Mouse (Mus musculus): ENCODE results near the gene Zfp867.

The Zfp867 gene

GRCm38 (mm10) chr11:59472326-59472677 is at the start of gene Zfp867:
Gene Zfp867 (minus strand): TSS chr11:59472474.
- peak; percentile 76 for DNase-seq (ENCODE audit: low read depth, low spot score)

DNA sequence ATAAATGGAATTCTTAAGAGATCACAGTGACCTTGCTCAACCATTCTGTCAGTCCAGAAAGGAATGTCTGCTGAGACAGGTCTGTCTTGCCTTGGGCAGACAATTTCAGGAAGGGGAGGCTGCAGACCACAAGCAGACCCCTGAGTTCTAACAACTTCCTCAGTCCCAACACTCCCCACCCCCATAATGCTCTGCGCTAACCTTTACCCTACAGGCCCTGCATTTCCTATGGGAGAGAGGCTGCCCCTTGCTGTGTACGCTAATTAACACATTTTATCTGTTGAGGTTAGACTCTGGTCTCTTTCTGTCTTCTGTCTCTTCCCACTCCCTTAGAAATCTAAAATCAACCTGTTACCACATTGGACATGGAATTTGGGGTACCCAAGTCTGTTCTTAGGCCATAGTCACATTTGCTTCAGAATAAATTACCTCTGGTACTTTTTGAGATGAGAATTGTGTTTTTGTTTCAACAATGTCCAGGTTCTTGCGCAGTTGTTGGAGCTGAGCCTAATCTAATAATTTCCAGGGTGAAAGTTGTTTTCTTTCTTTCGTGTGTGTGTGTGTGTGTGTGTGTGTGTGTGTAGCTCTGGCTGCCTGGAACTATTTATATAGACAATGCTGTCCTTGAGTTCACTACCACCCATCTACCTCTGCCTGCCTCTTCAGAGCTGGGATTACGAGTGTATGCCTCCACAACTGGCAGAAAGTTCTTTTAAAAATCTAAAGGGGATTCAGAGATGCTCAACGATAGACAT is 47.6 kb upstream of the Zfp867 start:
- no peak for DNase-seq (ENCODE audit: low read depth, low spot score)

- no peak for DNase-seq (ENCODE audit: low read depth, low spot score)
Observed at GRCm38 (mm10) chr11:59518226-59518625, 46.0 kb upstream of the Zfp867 start.

- DNase-seq (ENCODE audit: low read depth, low spot score) = no peak
Observed at GRCm38 (mm10) chr11:59517441-59517840, 45.2 kb upstream of the Zfp867 start.

GRCm38 (mm10) chr11:59514789-59515188 is 42.5 kb upstream of the Zfp867 start:
- DNase-seq (ENCODE audit: low read depth, low spot score) = no peak

DNA sequence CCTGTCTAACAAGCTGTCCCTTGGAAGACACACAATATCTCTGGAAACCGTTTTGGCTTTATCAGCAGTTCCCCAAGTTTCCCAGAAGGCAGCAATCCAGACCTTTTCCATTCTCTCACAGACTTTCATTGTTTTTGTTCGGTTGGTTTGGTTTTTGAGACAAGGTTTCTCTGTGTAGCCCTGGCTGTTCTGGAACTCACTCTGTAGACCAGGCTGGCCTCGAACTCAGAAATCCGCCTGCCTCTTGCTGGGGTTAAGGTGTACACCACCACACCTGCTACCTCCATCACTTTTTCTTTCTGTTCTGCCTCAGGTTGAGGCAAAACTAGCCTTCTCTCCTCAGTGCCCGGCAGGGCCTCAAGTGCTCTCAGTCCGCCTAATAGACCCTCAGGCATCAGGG is 42.1 kb upstream of the Zfp867 start:
- DNase-seq (ENCODE audit: low read depth, low spot score) = no peak

DNA sequence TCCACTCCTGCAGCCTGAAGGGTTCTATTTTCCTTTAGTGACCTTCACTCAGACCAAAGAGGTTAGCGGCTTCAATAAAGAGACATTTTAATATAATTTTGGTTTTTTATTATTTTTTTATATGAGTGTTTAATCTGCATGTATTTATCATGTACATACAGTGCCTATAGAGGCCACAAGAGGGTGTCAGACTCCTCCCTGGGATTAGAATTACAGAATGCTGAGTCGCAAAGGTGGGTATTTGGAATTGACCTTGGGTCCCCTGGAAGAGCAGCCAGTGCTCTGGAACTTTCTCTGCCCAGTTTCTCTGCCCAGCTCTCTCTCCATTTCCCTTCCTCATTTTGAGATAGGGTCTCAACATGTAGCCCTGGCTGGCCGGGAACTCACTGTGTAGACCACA is 41.3 kb upstream of the Zfp867 start:
- DNase-seq (ENCODE audit: low read depth, low spot score) = no peak

DNA sequence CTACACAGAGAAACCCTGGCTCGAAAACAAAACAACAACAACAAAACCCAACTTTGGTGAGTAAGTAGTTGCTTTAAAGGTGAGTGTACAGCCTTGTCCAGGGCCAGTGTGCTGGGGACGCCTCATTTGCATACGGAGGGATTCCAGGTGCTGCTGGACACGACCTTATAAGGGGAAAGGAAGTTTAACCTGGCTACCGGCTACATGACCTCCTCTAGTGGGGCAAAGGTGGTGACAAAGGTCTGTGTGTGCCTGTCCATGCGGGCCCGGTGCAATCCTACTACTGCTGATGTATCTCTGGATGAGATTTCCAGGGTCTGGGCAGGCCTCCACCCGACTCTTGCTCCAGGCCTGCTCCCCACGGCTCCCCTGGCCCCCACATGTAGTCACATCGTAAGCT is 40.5 kb upstream of the Zfp867 start:
- DNase-seq (ENCODE audit: low read depth, low spot score) = no peak

DNA sequence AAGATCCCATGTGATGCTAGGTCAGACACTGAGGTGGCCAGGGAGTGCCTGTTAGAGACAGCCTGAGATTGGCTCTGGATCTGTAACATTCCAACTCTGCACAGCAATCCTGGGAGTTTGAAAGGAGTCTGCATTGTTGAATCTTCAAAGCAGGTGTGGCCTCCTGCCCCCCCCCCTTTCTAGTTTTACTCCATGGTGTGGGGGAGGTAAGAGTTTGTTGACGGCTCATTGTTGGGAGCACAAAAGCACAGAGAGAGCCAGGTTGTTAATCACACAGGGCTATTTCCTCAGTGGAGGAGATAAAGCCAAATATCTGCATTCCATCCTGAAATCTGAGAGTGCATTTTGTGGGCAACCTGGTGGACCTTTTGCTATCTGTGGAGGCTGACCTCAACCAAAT is 39.3 kb upstream of the Zfp867 start:
- no peak for DNase-seq (ENCODE audit: low read depth, low spot score)

- DNase-seq (ENCODE audit: low read depth, low spot score) = no peak
Observed at GRCm38 (mm10) chr11:59506713-59507074, 34.4 kb upstream of the Zfp867 start.

GRCm38 (mm10) chr11:59505839-59506712 is 33.8 kb upstream of the Zfp867 start:
- DNase-seq (ENCODE audit: low read depth, low spot score) = peak; percentile 60

DNA sequence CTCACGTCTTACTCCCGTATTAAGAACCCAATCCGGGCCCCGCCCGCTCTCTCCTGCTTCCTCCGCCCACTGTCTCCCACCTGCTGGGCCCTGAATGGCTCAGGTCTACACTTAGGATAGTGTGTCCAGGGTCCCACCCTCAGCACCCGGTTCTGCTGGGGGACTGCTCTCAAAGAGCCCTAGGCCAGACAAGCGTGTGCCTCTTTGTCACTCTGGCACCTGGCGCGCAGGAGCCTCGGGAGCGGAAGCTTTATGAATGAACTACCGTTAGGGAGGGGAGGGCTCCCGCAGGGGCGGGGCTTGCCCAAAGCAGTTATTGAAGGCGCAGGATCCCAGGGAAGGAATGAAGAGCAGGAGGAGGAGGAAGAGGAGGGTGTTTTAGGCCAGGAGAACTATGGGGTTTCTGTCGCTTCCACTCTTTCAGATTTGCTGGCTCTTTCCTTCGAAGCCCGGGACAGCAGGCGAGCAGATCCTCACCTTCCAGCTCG is 33.1 kb upstream of the Zfp867 start:
- peak; percentile 47 for DNase-seq (ENCODE audit: low read depth, low spot score)

- DNase-seq (ENCODE audit: low read depth, low spot score) = no peak
Observed at GRCm38 (mm10) chr11:59501978-59502700, 29.9 kb upstream of the Zfp867 start.

DNA sequence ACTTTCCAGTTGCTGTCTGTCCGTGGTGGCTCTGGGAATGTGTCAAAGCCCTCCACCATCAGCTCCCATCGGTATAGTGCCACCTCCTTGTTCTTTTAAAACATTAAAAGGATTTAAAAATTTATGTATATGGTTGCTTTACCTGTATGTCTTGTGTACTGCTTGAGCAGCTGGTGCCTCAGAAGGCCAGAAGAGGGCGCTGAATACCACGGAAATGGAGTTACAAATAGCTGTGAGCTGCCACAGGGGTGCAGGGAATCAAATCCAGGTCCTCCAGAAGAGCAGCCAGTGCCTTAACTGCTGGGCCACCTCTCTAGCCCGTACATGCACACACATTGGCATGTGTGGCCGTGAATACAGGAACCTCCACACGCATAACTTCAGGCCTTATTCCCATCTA is 25.5 kb upstream of the Zfp867 start:
- no peak for DNase-seq (ENCODE audit: low read depth, low spot score)

GRCm38 (mm10) chr11:59496672-59497310 is 24.5 kb upstream of the Zfp867 start:
- no peak for DNase-seq (ENCODE audit: low read depth, low spot score)

DNA sequence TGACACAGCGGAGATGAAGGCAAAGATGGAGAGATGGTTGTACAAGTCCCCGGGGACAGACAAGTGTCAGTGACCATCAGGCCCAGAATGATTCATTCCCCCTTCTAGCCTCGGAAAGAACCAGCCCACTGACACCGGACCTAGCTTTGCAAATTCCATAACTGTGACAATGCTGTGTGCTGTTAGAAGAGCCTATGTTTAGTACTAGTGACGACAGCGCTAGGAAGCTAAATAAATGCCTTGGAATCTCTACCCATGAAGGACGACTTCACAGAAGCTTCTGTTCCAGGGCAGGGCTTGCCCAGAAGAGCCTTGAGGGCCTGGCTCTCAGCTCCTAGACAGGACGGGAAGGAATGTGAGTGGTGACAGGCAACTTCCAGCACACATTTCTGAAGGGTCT is 13.9 kb upstream of the Zfp867 start:
- no peak for DNase-seq (ENCODE audit: low read depth, low spot score)

DNA sequence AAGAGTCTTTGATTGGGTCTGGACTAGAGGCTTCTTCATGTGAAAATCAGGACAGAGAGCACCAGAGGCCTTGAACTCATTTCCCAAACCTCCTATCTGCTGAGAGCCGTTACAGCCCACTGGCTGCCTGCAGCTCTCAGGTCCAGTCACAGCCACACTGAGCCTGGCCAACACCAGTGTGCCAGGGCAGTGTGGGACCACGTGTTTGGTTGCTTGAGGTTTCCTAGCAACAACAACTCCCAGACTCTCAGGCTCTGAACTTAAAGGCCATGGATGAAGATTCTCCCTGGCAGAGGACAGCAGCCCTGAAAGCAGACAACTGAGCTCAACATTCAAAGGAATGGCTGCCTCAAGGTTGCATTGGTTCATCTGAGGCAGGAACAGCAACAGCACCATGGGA is 13.4 kb upstream of the Zfp867 start:
- DNase-seq (ENCODE audit: low read depth, low spot score) = no peak

DNA sequence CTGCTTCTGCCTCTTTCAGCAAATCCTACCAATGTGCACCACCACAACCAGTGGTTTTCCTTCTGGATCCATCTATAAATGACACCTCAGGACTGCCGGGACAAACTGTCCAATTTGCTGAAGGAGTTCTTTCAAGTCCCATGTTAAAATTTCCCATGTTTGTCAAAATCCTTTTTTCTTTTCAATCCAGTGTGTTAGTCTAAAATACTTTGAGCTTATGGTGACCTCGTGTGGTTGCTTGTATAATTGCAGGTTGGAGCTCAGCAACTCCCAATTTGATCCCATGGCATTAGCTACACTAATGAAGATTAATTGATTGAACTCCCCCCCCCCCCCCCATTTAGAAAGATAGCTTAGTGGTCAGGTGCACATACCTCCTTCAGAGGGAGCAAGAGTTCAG is 10.9 kb upstream of the Zfp867 start:
- DNase-seq (ENCODE audit: low read depth, low spot score) = peak; percentile 32

DNA sequence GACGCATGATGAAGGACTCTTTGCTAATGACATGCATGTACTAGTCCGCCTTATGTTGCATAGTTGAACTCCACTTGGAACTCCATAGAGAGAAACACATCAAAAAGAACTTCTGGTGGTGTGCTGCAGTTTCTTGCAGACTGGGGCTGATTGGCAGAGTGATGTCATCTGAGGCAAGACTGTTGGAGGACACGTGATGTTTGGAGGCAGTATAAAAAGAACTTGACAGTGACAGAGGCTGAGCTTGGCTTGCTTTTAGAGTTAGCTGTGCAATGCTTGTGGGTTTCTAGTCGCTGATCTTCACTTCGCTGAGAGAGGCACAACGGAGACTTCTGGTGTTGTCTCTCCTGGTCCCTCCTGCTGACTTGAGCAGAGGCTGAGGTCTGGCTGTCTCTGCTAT is 5.0 kb upstream of the Zfp867 start:
- DNase-seq (ENCODE audit: low read depth, low spot score) = no peak

DNA sequence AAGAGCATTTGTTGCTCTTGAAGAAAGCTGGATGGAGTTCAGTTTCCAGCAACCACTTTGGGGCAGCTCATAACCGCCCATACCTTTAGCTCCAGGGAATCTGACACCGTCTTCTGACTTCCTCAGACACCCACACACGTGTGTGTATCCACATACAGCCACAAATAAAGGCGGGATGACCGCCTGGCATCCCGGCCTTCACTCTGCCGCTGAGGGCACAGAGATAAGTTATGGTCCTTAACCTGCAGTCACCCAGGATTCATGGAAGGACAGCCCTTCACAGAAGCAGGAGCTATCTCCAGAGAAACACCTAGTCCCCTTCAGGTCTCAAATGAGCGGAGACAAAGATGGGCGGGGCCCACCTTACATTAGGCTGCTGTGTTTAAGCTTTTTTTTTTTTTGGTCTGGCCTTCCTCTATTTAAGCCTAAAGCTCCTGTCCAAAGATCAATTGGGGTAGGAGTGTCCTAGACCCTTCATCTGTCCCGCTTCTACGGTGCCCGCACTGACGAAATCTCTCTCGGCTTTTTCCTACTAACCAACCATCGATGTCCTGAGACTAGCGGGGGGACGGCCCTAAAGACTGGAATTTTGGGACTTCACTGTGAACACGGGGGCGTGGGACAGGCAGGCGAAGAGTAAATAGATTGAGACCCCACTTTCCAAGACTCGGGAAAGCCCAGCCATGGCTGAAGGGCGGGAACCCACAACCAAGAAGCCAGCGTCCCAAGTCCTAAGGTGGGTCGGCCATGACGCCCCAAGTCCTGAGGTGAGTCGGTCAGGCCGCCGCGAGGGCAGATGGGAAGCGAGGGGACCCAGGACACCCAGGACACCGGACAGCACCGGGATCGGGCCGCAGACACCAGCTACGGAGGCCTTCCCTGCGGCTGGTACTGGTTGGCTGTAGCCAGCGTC is 605 bp downstream of the Zfp867 start:
- DNase-seq (ENCODE audit: low read depth, low spot score) = no peak

DNA sequence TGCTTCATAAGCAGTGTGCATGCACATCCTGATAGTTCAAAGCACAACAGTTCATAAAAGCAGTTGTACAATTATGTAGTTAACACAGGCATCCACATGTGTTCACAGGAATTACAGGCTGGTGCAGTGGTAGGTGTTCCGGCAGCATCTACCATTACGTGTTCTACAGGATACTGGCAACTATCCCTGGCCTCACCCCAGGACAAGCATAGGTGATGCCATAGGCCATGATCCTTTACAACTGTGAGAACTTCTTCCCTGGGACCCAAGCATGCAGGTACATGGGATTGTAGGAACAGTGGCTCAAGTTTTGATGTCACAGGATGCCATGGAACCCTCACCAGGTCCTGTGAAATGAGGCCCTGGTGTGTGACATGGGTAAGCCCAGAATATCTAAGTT is 11.8 kb downstream of the Zfp867 start:
- no peak for DNase-seq (ENCODE audit: low read depth, low spot score)

All from brain, embryonic 18.5 days (tissue).